Mouse (Mus musculus) kidney, embryonic 16.5 days (tissue): ENCODE results near the gene 3110082I17Rik. TPM values are rescaled to one million over a fixed set of nuclear protein-coding genes. Genes with fewer than 3 reads are reported as not detected.
A peak's percentile ranks its signal among the peaks of the same experiment; 100 is the strongest.

Source experiments
- ATAC-seq: fragments of 200-750 bp; cut with Nextera tagmentation; 2 replicates; pipeline ENCODE4 v1.8.0; 2017; ENCODE audit warnings: moderate TSS enrichment; ENCODE audit not compliant: low FRiP score, low TSS enrichment
- H3K27ac ChIP-seq: fragments of 300-500 bp; sonication (generic); 2 replicates; pipeline ENCODE4 v1.5.1; 2014; ENCODE audit warnings: low read length
- H3K27me3 ChIP-seq: fragments of 300-500 bp; sonication (generic); 2 replicates; pipeline ENCODE4 v1.6.1; 2014; ENCODE audit warnings: low read length, control low read depth, mixed read lengths; ENCODE audit not compliant: insufficient read depth
- H3K36me3 ChIP-seq: fragments of 300-500 bp; sonication (generic); 2 replicates; pipeline ENCODE4 v1.6.1; 2014; ENCODE audit warnings: low read length, control low read depth, mixed read lengths; ENCODE audit not compliant: insufficient read depth
- H3K4me1 ChIP-seq: fragments of 300-500 bp; sonication (generic); 2 replicates; pipeline ENCODE4 v1.6.1; 2014; ENCODE audit warnings: low read length, control low read depth, mixed read lengths; ENCODE audit not compliant: insufficient read depth
- H3K4me2 ChIP-seq: fragments of 300-500 bp; sonication (generic); replicated peaks from 2 replicates; pipeline ENCODE4 v1.6.1; 2014; ENCODE audit warnings: low read depth, low read length
- H3K4me3 ChIP-seq: fragments of 300-500 bp; sonication (generic); 2 replicates; pipeline ENCODE4 v1.5.1; 2014; ENCODE audit warnings: mild to moderate bottlenecking, low read length
- H3K9ac ChIP-seq: fragments of 300-500 bp; sonication (generic); replicated peaks from 2 replicates; pipeline ENCODE4 v1.6.1; 2014; ENCODE audit warnings: low read length
- H3K9me3 ChIP-seq: fragments of 300-500 bp; sonication (generic); 2 replicates; pipeline ENCODE4 v1.6.1; 2016; ENCODE audit warnings: low read length, control low read depth
- WGBS: fragments of 180-500 bp; shearing (Covaris S2); extraction: QIAGEN DNeasy Blood & Tissue Kit; methylation state at CpG from one replicate; pipeline ENCODE4 v1.1.7; 2014; 5-methylcytosine and 5-hydroxymethylcytosine counted together
- polyA plus RNA-seq: library from polyadenylated mRNA; unstranded; fragments of >200 nt; fragmentation: Nextera tagmentation; extraction: Ambion mirVana; gene quantifications from 2 replicates; pipeline ENCODE4 v1.2.1, GENCODE M21; 2015

3110082I17Rik gene
- polyA plus RNA-seq, 1 experiment from 2014 or later = 46.1 TPM

DNA sequence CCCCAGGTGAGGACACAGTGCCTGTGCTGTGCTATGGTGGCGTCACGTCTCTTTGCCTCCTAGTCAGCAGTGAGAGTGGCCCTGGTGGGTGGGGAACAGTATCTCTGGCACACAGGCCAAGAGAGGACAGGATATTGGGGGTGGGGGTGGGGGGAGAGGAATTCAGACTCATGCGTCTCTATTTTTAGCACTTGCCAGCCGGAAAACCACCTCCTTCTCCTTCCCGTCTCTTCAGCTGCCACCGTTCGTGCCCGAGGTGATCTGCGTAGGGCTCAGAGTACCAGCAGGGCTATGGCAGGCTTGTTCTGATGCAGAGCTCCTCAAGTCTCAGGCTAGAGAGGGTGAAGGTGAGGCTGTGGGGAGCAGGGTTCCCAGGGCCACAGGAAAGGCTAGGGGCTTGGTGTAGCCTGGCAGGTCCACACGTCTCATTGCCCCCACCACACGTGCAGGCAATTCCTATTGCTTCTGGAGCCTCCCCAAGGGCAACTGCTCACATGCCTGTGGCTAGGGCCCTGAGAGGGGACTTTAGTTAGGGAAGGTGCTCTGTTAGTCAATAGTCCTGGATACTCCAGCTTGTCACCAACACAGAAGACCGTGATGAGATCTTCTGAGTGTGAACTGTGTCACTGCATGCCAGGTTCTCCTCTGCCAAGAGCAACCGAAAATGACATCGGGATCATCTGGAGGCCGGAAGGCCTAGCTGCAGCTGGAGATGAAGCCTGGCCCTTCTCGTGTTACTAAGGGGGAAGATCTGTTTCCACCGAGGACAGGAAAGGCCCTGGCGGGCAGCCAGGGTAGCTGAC lies 82.7 kb downstream of the 3110082I17Rik start, which contains the start of gene Gpr146:
TSS of gene Gpr146 (plus strand) at position 230 of the 803 bp plus-strand sequence.
- peaks cover 66% of the 10 kb centered on the region for H3K4me1 ChIP-seq
- WGBS = 40% methylated on average over 18 of the region's 18 CpGs

DNA sequence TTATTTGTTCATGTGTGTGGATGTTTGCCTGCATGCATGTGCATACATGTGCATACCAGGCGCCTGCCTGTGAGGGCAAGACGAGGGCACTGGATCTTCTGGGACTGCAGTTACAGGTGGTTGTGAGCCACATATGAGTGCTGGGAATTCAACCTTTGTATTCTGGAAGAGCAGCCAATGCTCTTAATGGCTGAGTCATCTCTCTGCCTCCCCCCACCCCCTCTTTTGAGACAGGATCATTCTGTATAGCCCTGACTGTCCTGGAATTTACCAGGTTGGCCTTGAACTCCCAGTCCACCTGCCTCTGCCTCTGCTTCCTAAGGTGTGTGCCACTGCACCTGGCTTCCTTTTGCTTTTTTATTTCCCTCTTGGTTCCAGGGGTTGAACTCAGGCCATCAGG lies 85.5 kb downstream of the 3110082I17Rik start:
- no peak overlapping the region for H3K27ac ChIP-seq
- H3K4me1 ChIP-seq = peaks cover 65% of the 10 kb centered on the region
- no peak overlapping the region for H3K9ac ChIP-seq
- ATAC-seq = no peak
- no peaks in the 10 kb centered on the region for H3K9me3 ChIP-seq
- H3K27me3 ChIP-seq = no peaks in the 10 kb centered on the region
- H3K36me3 ChIP-seq = no peaks in the 10 kb centered on the region
- WGBS = 93% methylated on average over 2 of the region's 2 CpGs
- H3K4me3 ChIP-seq = no peak overlapping the region
- no peak overlapping the region for H3K4me2 ChIP-seq

More for the DNA sequence above, 82.7 kb downstream of the 3110082I17Rik start, which contains the start of gene Gpr146:
- H3K4me3 ChIP-seq = no peak within 1 kb of the TSS
- no peaks in the 10 kb centered on the region for H3K36me3 ChIP-seq
- peak within 1 kb of the TSS; percentile 94 for H3K27ac ChIP-seq
- H3K9me3 ChIP-seq = no peaks in the 10 kb centered on the region
- no peak for ATAC-seq
- peak within 1 kb of the TSS; percentile 22; the same call in 1 of the 2 replicates for H3K4me2 ChIP-seq
- H3K9ac ChIP-seq = peak within 1 kb of the TSS; percentile 0; the same call in 1 of the 2 replicates
- H3K27me3 ChIP-seq = no peaks in the 10 kb centered on the region

DNA sequence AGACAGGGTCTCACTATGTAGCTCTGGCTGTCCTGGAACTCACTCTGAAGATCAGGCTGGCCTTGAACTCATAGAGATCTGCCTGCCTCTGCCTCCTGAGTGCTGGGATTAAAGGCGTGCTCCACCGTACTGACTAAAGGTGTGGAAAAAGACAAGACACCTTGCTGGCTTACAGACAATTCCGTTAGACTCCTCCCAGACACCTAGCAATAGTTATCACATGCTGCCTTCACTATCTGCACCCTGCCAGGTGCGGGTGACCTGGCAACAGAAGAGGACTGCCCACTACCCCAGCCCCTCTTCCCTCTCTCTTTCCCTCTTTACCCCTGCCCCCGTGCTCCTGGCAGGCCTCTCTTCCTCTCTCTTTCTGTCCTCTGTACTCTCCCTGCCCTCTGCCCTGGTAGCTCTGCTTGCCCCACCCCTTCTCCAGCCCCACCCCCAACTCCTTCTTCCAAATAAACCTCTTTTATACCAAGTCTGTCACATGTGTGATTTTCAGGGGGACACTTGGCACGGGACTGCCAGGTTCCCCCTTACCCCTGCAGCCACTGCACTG lies 86.4 kb downstream of the 3110082I17Rik start:
- WGBS = 80% methylated on average over 6 of the region's 6 CpGs
- H3K9ac ChIP-seq = no peak overlapping the region
- H3K27me3 ChIP-seq = no peaks in the 10 kb centered on the region
- no peak overlapping the region for H3K4me3 ChIP-seq
- no peaks in the 10 kb centered on the region for H3K9me3 ChIP-seq
- no peak overlapping the region for H3K4me2 ChIP-seq
- no peak overlapping the region for H3K27ac ChIP-seq
- no peak for ATAC-seq
- H3K36me3 ChIP-seq = no peaks in the 10 kb centered on the region
- peaks cover 60% of the 10 kb centered on the region for H3K4me1 ChIP-seq

DNA sequence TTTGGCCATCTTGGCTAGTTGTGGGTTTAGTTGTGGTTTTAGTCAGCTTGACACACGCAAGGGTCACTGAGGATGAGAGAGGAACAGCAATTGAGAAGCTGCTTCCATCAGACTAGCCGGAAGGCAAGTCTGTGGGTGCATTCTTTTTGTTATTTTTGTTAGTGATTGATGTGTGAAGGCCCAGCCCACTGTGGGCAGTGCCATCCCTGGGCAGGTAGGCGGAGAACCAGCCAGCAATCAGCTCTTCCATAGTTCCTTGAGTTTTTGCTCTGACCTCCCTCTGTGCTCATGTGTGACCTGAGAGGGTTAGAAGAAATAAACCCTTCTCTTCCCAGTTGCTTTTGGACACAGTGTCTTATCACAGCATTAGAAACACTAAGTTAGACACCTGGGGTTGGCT lies 87.2 kb downstream of the 3110082I17Rik start:
- 81% methylated on average over 3 of the region's 3 CpGs for WGBS

DNA sequence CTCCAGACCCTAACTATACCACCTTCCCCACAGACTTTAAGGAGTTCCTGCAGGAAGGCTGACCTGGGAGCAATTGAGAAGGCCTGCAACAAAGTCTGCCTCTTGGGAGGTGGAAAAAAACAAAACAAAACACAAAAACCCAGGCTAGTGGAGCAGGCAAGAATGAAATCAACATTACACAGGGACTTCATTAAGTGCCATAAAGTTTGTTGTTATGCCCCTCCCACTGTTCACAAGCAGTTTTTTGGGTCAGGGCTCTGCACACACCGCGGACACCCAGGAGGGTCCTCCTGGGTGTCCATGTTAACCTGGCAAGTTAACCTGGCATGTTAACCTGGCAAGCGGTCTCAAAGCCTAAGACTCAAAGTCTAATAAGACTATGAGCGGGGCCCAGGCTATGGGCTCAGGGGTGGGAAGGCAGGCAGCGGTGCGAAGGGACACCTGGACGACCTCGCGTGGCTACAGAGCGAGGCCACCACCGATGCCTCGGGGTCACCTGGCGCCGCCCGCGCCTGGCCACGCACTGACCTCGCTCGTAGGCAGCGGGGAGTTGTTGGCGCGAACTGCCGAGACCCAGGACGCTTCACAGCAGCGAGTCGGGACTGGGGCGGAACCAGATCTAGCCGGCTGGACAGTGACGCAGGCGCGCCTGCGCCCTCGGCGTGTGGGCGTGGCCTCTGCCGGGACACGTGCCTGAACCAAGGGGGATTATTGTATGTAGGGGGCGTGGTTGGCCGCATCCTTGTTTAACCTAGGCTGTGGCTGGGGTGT lies 88.5 kb downstream of the 3110082I17Rik start:
- WGBS = 2% methylated on average over 39 of the region's 39 CpGs
- Histone ChIP-seq H3K4me2 (peak overlapping the region; percentile 74), H3K9ac (peak overlapping the region; percentile 91), H3K36me3 (no peaks in the 10 kb centered on the region), H3K27me3 (no peaks in the 10 kb centered on the region), H3K27ac (peak overlapping the region; percentile 85), H3K4me1 (peaks cover 41% of the 10 kb centered on the region), H3K4me3 (peak overlapping the region; percentile 51), H3K9me3 (no peaks in the 10 kb centered on the region)
- ATAC-seq = peak; percentile 92

More for the DNA sequence above, 87.2 kb downstream of the 3110082I17Rik start:
- ATAC-seq = no peak
- Histone ChIP-seq H3K4me3 (no peak overlapping the region), H3K4me1 (peaks cover 52% of the 10 kb centered on the region), H3K27ac (no peak overlapping the region; the same call in 1 of the 2 replicates), H3K27me3 (no peaks in the 10 kb centered on the region), H3K9ac (no peak overlapping the region), H3K4me2 (no peak overlapping the region), H3K36me3 (no peaks in the 10 kb centered on the region), H3K9me3 (no peaks in the 10 kb centered on the region)

DNA sequence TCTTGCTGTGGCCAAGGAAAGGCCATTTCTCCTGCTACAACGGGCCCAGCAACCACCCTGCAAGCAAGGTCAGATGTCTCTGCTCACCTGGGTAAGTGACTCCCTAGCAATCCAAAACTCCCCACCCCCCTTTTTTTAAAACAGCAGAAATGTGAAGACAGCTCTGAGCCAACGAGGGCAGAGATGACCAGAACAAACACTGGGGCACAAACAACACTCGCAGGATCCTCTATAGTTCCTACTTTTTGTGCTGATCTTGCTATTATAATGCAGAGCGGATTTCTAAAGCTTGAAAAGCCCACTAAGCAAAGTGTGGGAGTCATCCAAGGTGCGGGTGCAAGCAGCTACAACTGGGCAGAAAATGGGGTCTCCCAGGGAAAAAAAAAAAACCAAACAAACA lies 89.2 kb downstream of the 3110082I17Rik start:
- H3K27me3 ChIP-seq = no peaks in the 10 kb centered on the region
- no peak overlapping the region for H3K27ac ChIP-seq
- peaks cover 41% of the 10 kb centered on the region for H3K4me1 ChIP-seq
- peak overlapping the region; percentile 91 for H3K9ac ChIP-seq
- peak overlapping the region; percentile 51 for H3K4me3 ChIP-seq
- H3K36me3 ChIP-seq = no peaks in the 10 kb centered on the region
- 51% methylated on average over 5 of the region's 5 CpGs for WGBS
- H3K4me2 ChIP-seq = peak overlapping the region; percentile 74
- no peak for ATAC-seq
- no peaks in the 10 kb centered on the region for H3K9me3 ChIP-seq

DNA sequence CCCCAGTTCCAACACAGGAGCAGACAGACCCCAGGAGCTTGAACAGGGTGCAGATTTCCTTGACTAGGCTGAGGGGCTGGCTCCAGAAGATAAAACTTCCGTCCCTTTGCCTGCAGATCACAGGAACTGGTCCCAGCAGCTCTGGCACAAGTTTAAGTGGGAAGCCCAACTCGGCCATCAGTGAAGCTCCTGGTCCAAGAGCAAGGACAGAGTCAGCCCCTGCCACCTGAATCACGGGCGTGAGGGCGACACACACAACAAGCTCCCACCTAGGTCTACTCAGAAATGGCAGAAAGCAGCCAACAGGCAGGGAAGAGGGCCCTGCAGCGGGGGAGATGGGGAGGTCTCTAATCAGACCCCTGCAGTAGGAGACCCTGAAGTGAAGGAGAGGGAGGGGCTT lies 90.0 kb downstream of the 3110082I17Rik start:
- peaks cover 42% of the 10 kb centered on the region for H3K4me1 ChIP-seq
- H3K27ac ChIP-seq = no peak overlapping the region
- no peaks in the 10 kb centered on the region for H3K36me3 ChIP-seq
- WGBS = 91% methylated on average over 6 of the region's 6 CpGs
- H3K9me3 ChIP-seq = no peaks in the 10 kb centered on the region
- no peak overlapping the region for H3K9ac ChIP-seq
- no peak overlapping the region for H3K4me3 ChIP-seq
- no peak for ATAC-seq
- H3K4me2 ChIP-seq = no peak overlapping the region
- H3K27me3 ChIP-seq = no peaks in the 10 kb centered on the region

DNA sequence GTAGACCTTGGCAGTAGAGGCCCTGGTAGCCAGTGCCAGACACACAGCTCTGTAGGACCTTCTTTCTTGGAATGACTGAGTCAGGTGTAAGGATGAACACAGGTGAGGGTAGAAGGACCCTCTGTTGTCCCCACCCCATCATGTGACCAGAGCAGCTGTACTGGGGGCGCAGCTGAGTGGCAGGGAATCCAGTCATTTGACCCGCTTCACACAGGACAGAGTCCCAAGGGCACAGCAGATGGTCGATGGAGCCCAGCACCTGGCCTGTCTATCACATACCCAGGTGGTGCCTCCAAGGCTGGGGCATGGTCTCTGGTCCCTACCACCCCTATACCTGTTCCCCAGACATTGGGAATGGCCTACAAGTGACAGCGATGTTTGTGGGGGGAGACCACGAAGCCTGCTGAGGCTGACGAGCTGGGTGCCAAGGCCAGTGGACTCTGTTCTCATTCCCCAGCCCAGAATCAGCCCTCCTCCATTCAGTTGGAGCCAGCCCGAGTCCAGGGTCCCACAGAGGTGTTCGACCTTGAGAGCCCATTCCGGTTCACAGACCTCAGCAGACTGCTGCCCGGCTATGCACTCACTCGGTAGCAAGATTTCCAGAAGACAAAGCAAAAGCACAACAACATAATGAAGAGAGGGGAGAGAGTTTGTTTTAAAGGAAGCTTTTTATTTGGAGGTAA lies 91.5 kb downstream of the 3110082I17Rik start:
- peaks cover 43% of the 10 kb centered on the region for H3K4me1 ChIP-seq
- H3K36me3 ChIP-seq = peaks cover under 1% of the 10 kb centered on the region; the same call in 1 of the 2 replicates
- H3K27me3 ChIP-seq = no peaks in the 10 kb centered on the region
- peak overlapping the region; percentile 54 for H3K27ac ChIP-seq
- no peak overlapping the region for H3K9ac ChIP-seq
- no peaks in the 10 kb centered on the region for H3K9me3 ChIP-seq
- WGBS = 71% methylated on average over 11 of the region's 11 CpGs
- no peak for ATAC-seq
- no peak overlapping the region for H3K4me2 ChIP-seq
- H3K4me3 ChIP-seq = no peak overlapping the region

DNA sequence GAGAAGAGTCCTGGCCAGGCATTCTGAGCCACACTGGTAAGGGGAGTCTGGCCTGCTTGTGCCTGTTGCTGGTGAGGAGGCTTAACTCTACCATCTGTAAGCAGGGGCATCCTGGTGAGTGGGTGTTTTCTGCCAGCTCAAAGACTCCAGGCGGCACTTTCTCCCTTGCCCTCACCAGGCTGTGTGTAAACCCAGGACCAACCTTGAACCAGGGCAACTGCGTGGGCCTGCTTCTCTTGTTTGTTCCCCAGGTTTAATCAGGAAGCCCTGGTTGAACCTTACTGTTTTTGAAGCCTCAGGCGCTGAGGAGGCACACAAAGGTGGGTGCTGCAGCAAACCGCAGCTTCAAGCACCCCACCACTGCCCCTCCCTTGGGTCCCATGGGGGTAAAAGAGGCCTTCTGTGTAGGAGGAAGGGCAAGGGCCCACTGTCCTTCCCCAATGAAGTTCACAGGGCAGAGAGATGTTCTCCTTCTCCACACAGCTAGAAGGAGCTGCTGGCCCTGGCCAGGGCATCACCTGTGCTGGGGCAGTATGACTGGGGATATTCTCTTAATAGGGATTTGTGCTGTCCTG lies 92.4 kb downstream of the 3110082I17Rik start:
- Histone ChIP-seq H3K9me3 (no peaks in the 10 kb centered on the region), H3K27me3 (no peaks in the 10 kb centered on the region), H3K36me3 (peaks cover 3% of the 10 kb centered on the region; the same call in 1 of the 2 replicates), H3K27ac (no peak overlapping the region), H3K4me2 (no peak overlapping the region), H3K4me1 (peaks cover 39% of the 10 kb centered on the region), H3K9ac (no peak overlapping the region), H3K4me3 (no peak overlapping the region)
- whole genome bisulfite sequencing = 92% methylated on average over 4 of the region's 4 CpGs
- no peak for ATAC-seq
